Mouse (Mus musculus) testis, adult 2 months (tissue): ENCODE measurements around the gene G530012D18Rik. TPM values are rescaled to one million over a fixed set of nuclear protein-coding genes. Genes with fewer than 3 reads are reported as not detected.
"Not testable (repeated sequence)": the region's sequence is repeated elsewhere in the genome, so short reads cannot be mapped to it uniquely, and the experiment has no call there.

Experiments
- H3K27ac ChIP-seq: fragments of 200-500 bp; 2 replicates; pipeline ENCODE4 v1.5.1; 2012; ENCODE audit warnings: low read depth, low read length; ENCODE audit not compliant: control insufficient read depth, insufficient read depth
- H3K27me3 ChIP-seq: fragments of 200-500 bp; 2 replicates; pipeline ENCODE4 v1.6.1; 2012; ENCODE audit warnings: mild to moderate bottlenecking, low read length, moderate library complexity; ENCODE audit not compliant: control insufficient read depth, insufficient read depth
- H3K36me3 ChIP-seq: fragments of 200-500 bp; 2 replicates; pipeline ENCODE4 v1.6.1; 2012; ENCODE audit warnings: mild to moderate bottlenecking, low read length; ENCODE audit not compliant: control insufficient read depth, insufficient read depth
- H3K4me1 ChIP-seq: fragments of 200-500 bp; 2 replicates; pipeline ENCODE4 v1.6.1; 2012; ENCODE audit warnings: low read length; ENCODE audit not compliant: control insufficient read depth, insufficient read depth
- H3K4me3 ChIP-seq: fragments of 200-500 bp; 2 replicates; pipeline ENCODE4 v1.5.1; 2012; ENCODE audit warnings: low read depth, mild to moderate bottlenecking, low read length, moderate library complexity, mixed read lengths; ENCODE audit not compliant: control insufficient read depth
- polyA plus RNA-seq: library from polyadenylated mRNA; depleted of rRNA; stranded (reverse); fragments of >200 nt; gene quantifications from 2 replicates; pipeline ENCODE4 v1.2.3, GENCODE M21; 2012; rRNA removed

G530012D18Rik gene
- not detected in 2 replicates for polyA plus RNA-seq

- H3K27ac ChIP-seq, H3K27me3 ChIP-seq, H3K4me1 ChIP-seq, H3K36me3 ChIP-seq, H3K4me3 ChIP-seq: not testable (repeated sequence)
Measured at GRCm38 (mm10) chr1:85575376-85575775, at the start of gene G530012D18Rik. G530012D18Rik (plus strand) TSS chr1:85575676.

- H3K4me3 ChIP-seq, H3K36me3 ChIP-seq, H3K27me3 ChIP-seq, H3K27ac ChIP-seq, H3K4me1 ChIP-seq: not testable (repeated sequence)
Measured at GRCm38 (mm10) chr1:85526401-85526800, 49.1 kb upstream of the G530012D18Rik start.

- H3K4me3 ChIP-seq, H3K4me1 ChIP-seq, H3K27me3 ChIP-seq, H3K36me3 ChIP-seq, H3K27ac ChIP-seq: not testable (repeated sequence)
Measured at GRCm38 (mm10) chr1:85528451-85529110, 46.9 kb upstream of the G530012D18Rik start.

DNA sequence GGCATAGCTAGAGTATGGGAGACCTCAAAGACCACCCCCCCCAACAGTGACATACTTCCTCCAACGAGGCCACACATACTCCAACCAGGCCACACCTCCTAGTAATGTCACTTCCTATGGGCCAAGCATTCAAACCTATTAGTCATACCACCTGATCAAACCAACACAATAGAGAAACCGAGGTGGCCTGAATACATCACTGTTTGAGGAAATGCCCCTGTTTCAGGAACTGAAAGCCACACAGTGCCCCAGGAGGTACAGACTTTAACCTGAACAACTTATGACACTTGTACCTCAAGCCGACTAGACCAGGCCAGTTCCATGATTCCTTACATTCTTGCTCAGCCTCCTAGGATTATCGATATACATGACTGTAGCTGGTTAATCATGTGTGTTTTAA is 31.7 kb upstream of the G530012D18Rik start:
- H3K4me3 ChIP-seq, H3K27ac ChIP-seq, H3K36me3 ChIP-seq, H3K4me1 ChIP-seq, H3K27me3 ChIP-seq: not testable (repeated sequence)

GRCm38 (mm10) chr1:85546442-85546841 is 29.0 kb upstream of the G530012D18Rik start:
- not testable (repeated sequence) for H3K27ac ChIP-seq, H3K4me1 ChIP-seq, H3K36me3 ChIP-seq, H3K4me3 ChIP-seq, H3K27me3 ChIP-seq

GRCm38 (mm10) chr1:85555261-85555660 is 20.2 kb upstream of the G530012D18Rik start:
- not testable (repeated sequence) for H3K36me3 ChIP-seq, H3K4me3 ChIP-seq, H3K27ac ChIP-seq, H3K4me1 ChIP-seq, H3K27me3 ChIP-seq

DNA sequence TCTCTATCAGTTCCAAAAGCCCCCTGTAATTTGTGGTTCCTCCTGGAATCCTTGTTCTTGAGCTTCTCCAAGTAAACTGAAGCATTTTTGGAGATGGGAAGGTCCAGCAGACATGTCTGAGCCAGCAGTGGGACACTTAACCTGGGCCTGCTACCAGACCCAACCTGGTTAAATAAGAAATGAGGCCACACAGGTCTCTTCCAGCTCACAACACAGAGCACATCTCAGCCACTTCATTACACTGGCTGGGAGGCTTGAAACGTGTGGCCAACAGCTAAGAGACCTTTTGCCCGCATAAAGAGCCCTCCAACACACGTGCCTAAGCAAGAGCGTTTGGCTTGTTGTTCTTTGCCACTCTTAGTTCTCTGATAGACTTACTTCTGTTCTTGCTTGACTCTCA is 1.9 kb upstream of the G530012D18Rik start:
- not testable (repeated sequence) for H3K27me3 ChIP-seq, H3K4me3 ChIP-seq, H3K4me1 ChIP-seq, H3K27ac ChIP-seq, H3K36me3 ChIP-seq

DNA sequence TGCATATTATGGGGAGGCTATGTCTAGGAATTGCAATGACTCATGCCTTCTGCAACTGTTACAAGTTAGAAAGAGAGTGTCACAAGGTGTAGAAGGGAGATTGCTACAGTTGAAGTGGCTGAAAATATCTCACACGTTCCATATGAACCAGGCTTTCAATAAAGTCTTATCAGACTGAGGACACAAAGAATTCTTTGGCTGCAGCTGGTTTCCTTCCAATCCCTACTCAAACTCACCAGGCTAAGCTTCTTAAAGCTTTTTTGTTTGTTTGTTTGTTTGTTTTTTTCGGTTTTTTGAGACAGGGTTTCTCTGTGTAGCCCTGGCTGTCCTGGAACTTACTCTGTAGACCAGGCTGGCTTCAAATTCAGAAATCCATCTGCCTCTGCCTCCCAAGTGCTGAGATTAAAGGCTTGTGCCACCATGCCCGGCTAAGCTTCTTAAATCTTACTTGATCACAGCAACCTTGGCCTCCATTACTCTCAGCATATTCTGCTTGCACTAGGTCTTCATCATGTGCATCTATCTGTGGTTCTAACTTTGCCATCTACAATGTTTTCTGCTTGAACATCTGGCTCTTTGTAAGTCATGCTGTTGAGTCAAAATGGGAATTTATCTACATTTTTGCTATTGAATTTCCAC is 3.0 kb downstream of the G530012D18Rik start:
- H3K36me3 ChIP-seq, H3K27ac ChIP-seq, H3K27me3 ChIP-seq, H3K4me3 ChIP-seq, H3K4me1 ChIP-seq: not testable (repeated sequence)

DNA sequence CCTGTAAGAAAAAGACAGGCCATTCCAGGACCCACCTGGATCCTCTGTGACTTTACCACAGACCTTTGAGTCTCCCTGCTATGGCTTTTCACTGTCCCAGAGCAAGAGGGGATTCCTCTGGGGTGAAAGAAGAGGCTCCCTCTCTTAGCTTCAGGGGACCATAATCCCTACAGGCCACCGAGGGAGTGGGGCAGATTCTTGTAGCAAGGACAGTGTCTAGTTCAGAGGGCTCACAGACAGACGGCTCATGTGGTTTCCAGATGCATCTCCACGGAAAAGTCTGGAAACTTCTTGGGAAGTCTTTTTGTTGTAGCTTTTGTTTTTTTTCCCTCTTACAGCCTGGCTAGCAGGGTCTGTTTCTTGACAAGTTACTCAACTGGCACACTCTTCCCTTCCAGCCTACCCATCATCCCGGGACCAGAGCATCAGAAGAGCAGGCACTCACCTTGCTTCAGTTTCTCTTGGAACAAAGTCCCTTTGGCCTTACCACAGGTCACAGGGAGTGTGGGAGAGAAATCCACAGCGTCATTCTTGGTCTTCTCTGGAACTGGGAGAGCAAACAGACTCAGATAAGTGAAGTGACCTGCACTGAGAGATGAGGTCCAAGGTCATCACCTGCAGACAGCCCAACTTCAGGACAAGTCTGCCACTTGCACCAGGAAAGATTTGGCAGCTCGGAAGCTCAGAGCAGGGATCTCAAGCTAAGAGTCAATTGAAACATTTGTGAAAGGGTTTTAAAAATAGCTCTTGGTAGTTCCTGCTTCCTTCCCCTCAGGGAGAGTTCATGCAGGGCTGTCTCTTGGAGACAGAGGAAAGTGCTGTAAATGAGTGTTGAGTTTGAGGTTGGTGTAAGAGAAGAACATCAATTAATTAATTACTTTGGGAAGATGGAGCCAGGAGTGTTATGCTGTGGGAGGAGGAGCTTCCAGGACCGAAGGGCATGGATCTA is 4.0 kb downstream of the G530012D18Rik start:
- H3K4me3 ChIP-seq, H3K27me3 ChIP-seq, H3K4me1 ChIP-seq, H3K36me3 ChIP-seq, H3K27ac ChIP-seq: not testable (repeated sequence)

- H3K36me3 ChIP-seq, H3K4me1 ChIP-seq: not testable (repeated sequence)
Measured at GRCm38 (mm10) chr1:85580148-85580534, 4.7 kb downstream of the G530012D18Rik start.

GRCm38 (mm10) chr1:85580578-85580977 is 5.1 kb downstream of the G530012D18Rik start:
- not testable (repeated sequence) for H3K4me3 ChIP-seq, H3K36me3 ChIP-seq, H3K27ac ChIP-seq, H3K4me1 ChIP-seq, H3K27me3 ChIP-seq

More at GRCm38 (mm10) chr1:85580148-85580534, 4.7 kb downstream of the G530012D18Rik start:
- H3K27me3 ChIP-seq, H3K27ac ChIP-seq, H3K4me3 ChIP-seq: not testable (repeated sequence)
